ENCODE assay signal across 22 mouse cellular contexts in genomic region chr13:51631354-51631992, GRCm38 (mm10). TPM values are rescaled to one million over a fixed set of nuclear protein-coding genes. Genes with fewer than 3 reads are reported as not detected.
DNase-seq lines count a peak whose midpoint lies in the region; ATAC-seq and TF ChIP-seq lines count a peak whose summit lies in the region.
"Had no signal": no experiment of that assay in that cellular context is flagged by ENCODE, and none has a peak within 500 bp of the region (broad histone marks: within the 10 kb centered on the region; RNA-seq: fewer than 3 reads in every experiment).

No protein-coding gene starts in this region.

- H3K27ac ChIP-seq in forebrain, embryonic 16.5 days (ENCODE audit: low read length), result no peak overlapping the region
- no peak overlapping the region for H3K27ac ChIP-seq in kidney, embryonic 15.5 days
- H3K27ac ChIP-seq: embryonic facial prominence, embryonic 10.5 days; embryonic facial prominence, embryonic 12.5 days; forebrain, embryonic 13.5 days; forebrain, embryonic 15.5 days had no signal

- H3K36me3 ChIP-seq in E14TG2a.4 (ENCODE audit: insufficient read depth, low read length), result no peaks in the 10 kb centered on the region
- H3K36me3 ChIP-seq in forebrain, embryonic 16.5 days (ENCODE audit: control insufficient read depth, insufficient read depth), result no peaks in the 10 kb centered on the region
- no peaks in the 10 kb centered on the region for H3K36me3 ChIP-seq in kidney, embryonic 15.5 days
- H3K36me3 ChIP-seq: embryonic facial prominence, embryonic 10.5 days; embryonic facial prominence, embryonic 12.5 days; forebrain, embryonic 15.5 days had no signal

- DNase-seq in ES-CJ7 (ENCODE audit: low read depth, low spot score) (peak; percentile 81), R1 (ENCODE audit: low read depth, low spot score) (peak; percentile 85), ZHBTc4 (ENCODE audit: low read depth, low spot score) (peak; percentile 94)
- DNase-seq in B cell, adult 2 months, result no peak
- no peak for DNase-seq in lung, postnatal 4 days
- DNase-seq: adrenal gland, adult 8-10 months; adrenal gland, postnatal 14 days; adrenal gland, postnatal 36 days; cerebellum, adult 11-12 months; cerebellum, adult 2 months; cerebellum, adult 9-10 months; cerebellum, postnatal 10 days; cerebellum, postnatal 25 days had no signal

- H3K4me3 ChIP-seq in E14TG2a.4 (replicated peaks; ENCODE audit: low read length), result peak overlapping the region; percentile 3
- H3K4me3 ChIP-seq in forebrain, embryonic 16.5 days (replicated peaks; ENCODE audit: low read length), result no peak overlapping the region
- H3K4me3 ChIP-seq in kidney, embryonic 15.5 days (replicated peaks), result no peak overlapping the region
- H3K4me3 ChIP-seq: embryonic facial prominence, embryonic 10.5 days; embryonic facial prominence, embryonic 12.5 days; forebrain, embryonic 13.5 days; forebrain, embryonic 15.5 days had no signal

- ATAC-seq in forebrain, embryonic 16.5 days, result no peak
- no peak for ATAC-seq in kidney, embryonic 15.5 days (replicated peaks; ENCODE audit: low FRiP score)
- ATAC-seq: activated CD4-positive, CD25-positive, alpha-beta regulatory T cell, adult 4 months; CD4-positive, CD25-positive, alpha-beta regulatory T cell, adult 4 months; forebrain, embryonic 13.5 days; forebrain, embryonic 15.5 days had no signal

- TF ChIP-seq CTCF in E14TG2a.4 (conservative IDR thresholded peaks at IDR 0.05; ENCODE audit: low read length), result no peak

- H3K27me3 ChIP-seq in E14TG2a.4 (ENCODE audit: insufficient read depth, low read length), result no peaks in the 10 kb centered on the region
- H3K27me3 ChIP-seq in forebrain, embryonic 16.5 days (replicated peaks; ENCODE audit: control insufficient read depth, insufficient read depth, low read length), result no peaks in the 10 kb centered on the region
- no peaks in the 10 kb centered on the region for H3K27me3 ChIP-seq in kidney, embryonic 15.5 days
- H3K27me3 ChIP-seq: embryonic facial prominence, embryonic 12.5 days; forebrain, embryonic 13.5 days; forebrain, embryonic 15.5 days had no signal

- H3K9me3 ChIP-seq in E14TG2a.4 (ENCODE audit: low read length), result no peaks in the 10 kb centered on the region
- H3K9me3 ChIP-seq in forebrain, embryonic 16.5 days (ENCODE audit: control insufficient read depth, low read length), result no peaks in the 10 kb centered on the region
- H3K9me3 ChIP-seq in kidney, embryonic 15.5 days (replicated peaks), result no peaks in the 10 kb centered on the region
- H3K9me3 ChIP-seq: embryonic facial prominence, embryonic 10.5 days; embryonic facial prominence, embryonic 12.5 days; forebrain, embryonic 13.5 days; forebrain, embryonic 15.5 days had no signal

- no peak overlapping the region for H3K9ac ChIP-seq in forebrain, embryonic 16.5 days (replicated peaks; ENCODE audit: low read depth, low read length)
- no peak overlapping the region for H3K9ac ChIP-seq in kidney, embryonic 15.5 days
- H3K9ac ChIP-seq: embryonic facial prominence, embryonic 12.5 days; forebrain, embryonic 13.5 days; forebrain, embryonic 15.5 days had no signal

- peaks cover 41% of the 10 kb centered on the region for H3K4me1 ChIP-seq in E14TG2a.4 (replicated peaks; ENCODE audit: low read depth, low read length)
- no peaks in the 10 kb centered on the region for H3K4me1 ChIP-seq in forebrain, embryonic 16.5 days (replicated peaks; ENCODE audit: control insufficient read depth, insufficient read depth, low read length)
- H3K4me1 ChIP-seq in kidney, embryonic 15.5 days, result peaks cover 4% of the 10 kb centered on the region; the same call in 1 of the 2 replicates
- H3K4me1 ChIP-seq: embryonic facial prominence, embryonic 10.5 days; embryonic facial prominence, embryonic 12.5 days; forebrain, embryonic 13.5 days; forebrain, embryonic 15.5 days had no signal

- WGBS in forebrain, embryonic 16.5 days, result 84% methylated on average over 15 of the region's 15 CpGs
- 76% methylated on average over 15 of the region's 15 CpGs for WGBS in kidney, embryonic 15.5 days

- no peak overlapping the region for H3K4me2 ChIP-seq in forebrain, embryonic 16.5 days (ENCODE audit: low read length)
- no peak overlapping the region for H3K4me2 ChIP-seq in kidney, embryonic 15.5 days
- H3K4me2 ChIP-seq: embryonic facial prominence, embryonic 12.5 days; forebrain, embryonic 13.5 days; forebrain, embryonic 15.5 days had no signal

RNA-seq across cellular contexts. Expression of gene Cks2, which starts 13.6 kb away (rescaled TPM):
- polyA plus RNA-seq in forebrain, embryonic 16.5 days (2015; fragmentation: Nextera tagmentation; extraction: Ambion mirVana), result 97.5 and 118 TPM in 2 replicates
- 370 and 419 TPM in 2 replicates for polyA plus RNA-seq in kidney, embryonic 15.5 days (2015; fragmentation: Nextera tagmentation; extraction: Ambion mirVana)

RNA-seq across cellular contexts. Expression of gene Secisbp2, which starts 20.0 kb away (rescaled TPM):
- 31.2 and 40.0 TPM in 2 replicates for polyA plus RNA-seq in forebrain, embryonic 16.5 days (2015; fragmentation: Nextera tagmentation; extraction: Ambion mirVana)
- 26.6 and 31.9 TPM in 2 replicates for polyA plus RNA-seq in kidney, embryonic 15.5 days (2015; fragmentation: Nextera tagmentation; extraction: Ambion mirVana)

Comparison
In these comparisons a context has a peak if more than half of its experiments do, and no peak if none do; other contexts are left out.
1. DNase-seq: peak in ES-CJ7 (single experiment), R1 (single experiment) and ZHBTc4 (single experiment); none in B cell, adult 2 months (0 of 2) and lung, postnatal 4 days (0 of 2).